20 mouse cellular contexts compared by ENCODE assay signal in the genomic region with DNA sequence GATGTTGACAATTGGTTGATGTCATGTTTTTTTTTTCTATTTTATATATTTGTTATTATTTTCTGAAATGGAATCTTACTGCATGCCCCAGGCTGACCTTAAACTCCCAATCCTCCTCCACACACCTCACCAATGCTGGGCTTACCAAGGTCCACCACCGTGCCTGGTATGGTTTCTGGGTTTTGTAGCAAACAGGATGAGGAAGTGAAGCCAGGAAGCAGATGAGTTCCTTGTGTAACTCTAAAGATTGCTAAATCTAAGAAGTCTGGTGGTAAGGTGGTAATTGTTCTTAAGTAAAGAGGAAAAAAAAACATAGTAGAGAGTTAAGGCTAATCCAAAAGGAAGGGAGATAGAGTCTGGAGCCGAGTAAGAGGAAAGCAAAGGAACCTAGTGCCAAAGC. TPM values are rescaled to one million over a fixed set of nuclear protein-coding genes. Genes with fewer than 3 reads are reported as not detected.
"Had no signal": no experiment of that assay in that cellular context is flagged by ENCODE, and none has a peak within 500 bp of the region (broad histone marks: within the 10 kb centered on the region; RNA-seq: fewer than 3 reads in every experiment).

No protein-coding gene starts in this region.

- H3K9me3 ChIP-seq: kidney, embryonic 15.5 days; limb, embryonic 15.5 days; liver, embryonic 12.5 days; lung, embryonic 15.5 days; midbrain, embryonic 12.5 days; neural tube, embryonic 13.5 days had no signal

- H3K4me1 ChIP-seq: limb, embryonic 15.5 days; liver, embryonic 12.5 days; midbrain, embryonic 12.5 days; neural tube, embryonic 13.5 days had no signal

- H3K36me3 ChIP-seq: kidney, embryonic 15.5 days; limb, embryonic 15.5 days; liver, embryonic 12.5 days; lung, embryonic 15.5 days; midbrain, embryonic 12.5 days; neural tube, embryonic 13.5 days had no signal

- H3K4me3 ChIP-seq: kidney, embryonic 15.5 days; left cerebral cortex, adult 2 months; limb, embryonic 15.5 days; liver, embryonic 12.5 days; lung, embryonic 15.5 days; midbrain, embryonic 12.5 days; neural tube, embryonic 13.5 days had no signal

- H3K27ac ChIP-seq: kidney, embryonic 15.5 days; left cerebral cortex, adult 2 months; limb, embryonic 15.5 days; liver, embryonic 12.5 days; lung, embryonic 15.5 days; midbrain, embryonic 12.5 days; neural tube, embryonic 13.5 days had no signal

- H3K9ac ChIP-seq: kidney, embryonic 15.5 days; limb, embryonic 15.5 days; liver, embryonic 12.5 days; lung, embryonic 15.5 days; midbrain, embryonic 12.5 days; neural tube, embryonic 13.5 days had no signal

- H3K4me2 ChIP-seq: kidney, embryonic 15.5 days; limb, embryonic 15.5 days; liver, embryonic 12.5 days; lung, embryonic 15.5 days; midbrain, embryonic 12.5 days; neural tube, embryonic 13.5 days had no signal

- H3K27me3 ChIP-seq: limb, embryonic 15.5 days; liver, embryonic 12.5 days; lung, embryonic 15.5 days; midbrain, embryonic 12.5 days; neural tube, embryonic 13.5 days had no signal

- DNase-seq: kidney, adult 2 months; kidney, postnatal 14 days; right cerebral cortex, postnatal 14 days; thymus, adult 18-20 months; thymus, postnatal 14 days had no signal

- ATAC-seq: liver, embryonic 12.5 days had no signal

RNA-seq across cellular contexts. Expression of a gene that starts 47.3 kb away (rescaled TPM):
- total RNA-seq: layer of hippocampus, adult 8-10 months; layer of hippocampus, postnatal 25 days; left cerebral cortex, adult 2 months; left cerebral cortex, postnatal 25 days; megakaryocyte-erythroid progenitor cell, adult 5-6 weeks had no signal
- polyA plus RNA-seq: kidney, adult 2 months; kidney, embryonic 15.5 days; large intestine, adult 2 months; limb, embryonic 11.5 days; limb, embryonic 15.5 days; liver, embryonic 12.5 days; liver, embryonic 16.5 days; lung, embryonic 15.5 days; midbrain, embryonic 12.5 days; neural tube, embryonic 13.5 days; stomach, embryonic 14.5 days had no signal
